Mouse (Mus musculus) midbrain, embryonic 16.5 days (tissue): ENCODE data around the gene Lhfpl3. TPM values are rescaled to one million over a fixed set of nuclear protein-coding genes. Genes with fewer than 3 reads are reported as not detected.

ENCODE experiments used
- ATAC-seq: fragments of 200-750 bp; cut with Nextera tagmentation; 2 replicates; pipeline ENCODE4 v1.8.0; 2017; ENCODE audit warnings: moderate TSS enrichment
- H3K27ac ChIP-seq: fragments of 300-500 bp; sonication (generic); 2 replicates; pipeline ENCODE4 v1.5.1; 2014; ENCODE audit warnings: mild to moderate bottlenecking, low read length, mixed read lengths
- H3K27me3 ChIP-seq: fragments of 300-500 bp; sonication (generic); 2 replicates; pipeline ENCODE4 v1.6.1; 2014; ENCODE audit warnings: low read depth, low read length, mixed read lengths; ENCODE audit not compliant: control insufficient read depth, insufficient read depth
- H3K36me3 ChIP-seq: fragments of 300-500 bp; sonication (generic); 2 replicates; pipeline ENCODE4 v1.6.1; 2014; ENCODE audit warnings: mild to moderate bottlenecking, low read length, moderate library complexity, mixed read lengths; ENCODE audit not compliant: control insufficient read depth, insufficient read depth
- H3K4me1 ChIP-seq: fragments of 300-500 bp; sonication (generic); 2 replicates; pipeline ENCODE4 v1.6.1; 2014; ENCODE audit warnings: mild to moderate bottlenecking, low read length, mixed read lengths; ENCODE audit not compliant: control insufficient read depth, insufficient read depth
- H3K4me2 ChIP-seq: fragments of 300-500 bp; sonication (generic); 2 replicates; pipeline ENCODE4 v1.6.1; 2014; ENCODE audit warnings: mild to moderate bottlenecking, low read length, mixed read lengths
- H3K4me3 ChIP-seq: fragments of 300-500 bp; sonication (generic); 2 replicates; pipeline ENCODE4 v1.5.1; 2014; ENCODE audit warnings: low read depth, mild to moderate bottlenecking, low read length, moderate library complexity, mixed read lengths
- H3K9ac ChIP-seq: fragments of 300-500 bp; sonication (generic); 2 replicates; pipeline ENCODE4 v1.6.1; 2014; ENCODE audit warnings: low read depth, low read length, mixed read lengths
- H3K9me3 ChIP-seq: fragments of 300-500 bp; sonication (generic); replicated peaks from 2 replicates; pipeline ENCODE4 v1.6.1; 2014; ENCODE audit warnings: mild to moderate bottlenecking, low read length, mixed read lengths; ENCODE audit not compliant: control insufficient read depth, poor library complexity, severe bottlenecking
- WGBS: fragments of 180-500 bp; shearing (Covaris S2); extraction: QIAGEN DNeasy Blood & Tissue Kit; methylation state at CpG from one replicate; pipeline ENCODE4 v1.1.7; 2014; 5-methylcytosine and 5-hydroxymethylcytosine counted together
- microRNA-seq: library from miRNA; unstranded; fragments of <30 nt; microRNA quantifications from one replicate; pipeline ENCODE4, GENCODE M21; 2017
- polyA plus RNA-seq: library from polyadenylated mRNA; unstranded; fragments of >200 nt; fragmentation: Nextera tagmentation; extraction: Ambion mirVana; gene quantifications from 2 replicates; pipeline ENCODE4 v1.2.1, GENCODE M21; 2015

Lhfpl3 gene
- polyA plus RNA-seq, 1 experiment from 2014 or later = 33.6 TPM

GRCm38 (mm10) chr5:23251462-23252224 lies 505.8 kb downstream of the Lhfpl3 start:
- Histone ChIP-seq H3K9me3 (no peaks in the 10 kb centered on the region), H3K27ac (no peak overlapping the region), H3K4me2 (0 out of 2 replicates have a peak overlapping the region, but pooled peaks have one; percentile 26), H3K9ac (no peak overlapping the region), H3K4me3 (no peak overlapping the region), H3K27me3 (no peaks in the 10 kb centered on the region), H3K36me3 (no peaks in the 10 kb centered on the region), H3K4me1 (peaks cover 4% of the 10 kb centered on the region; the same call in 1 of the 2 replicates)
- 44% methylated on average over 12 of the region's 12 CpGs for WGBS
- peak; percentile 23; the same call in 1 of the 2 replicates for ATAC-seq

GRCm38 (mm10) chr5:23255816-23256418 lies 510.1 kb downstream of the Lhfpl3 start:
- Histone ChIP-seq H3K4me1 (peaks cover 4% of the 10 kb centered on the region; the same call in 1 of the 2 replicates), H3K27me3 (no peaks in the 10 kb centered on the region), H3K36me3 (no peaks in the 10 kb centered on the region), H3K27ac (no peak overlapping the region), H3K9ac (no peak overlapping the region), H3K4me2 (no peak overlapping the region), H3K9me3 (no peaks in the 10 kb centered on the region), H3K4me3 (no peak overlapping the region)
- 61% methylated on average over 3 of the region's 3 CpGs for WGBS
- ATAC-seq = no peak

- no peaks in the 10 kb centered on the region for H3K27me3 ChIP-seq
- ATAC-seq = no peak
- no peaks in the 10 kb centered on the region for H3K4me1 ChIP-seq
- 84% methylated on average over 3 of the region's 3 CpGs for WGBS
- H3K9me3 ChIP-seq = no peaks in the 10 kb centered on the region
- no peak overlapping the region for H3K4me2 ChIP-seq
- no peak overlapping the region for H3K4me3 ChIP-seq
- H3K36me3 ChIP-seq = no peaks in the 10 kb centered on the region
- no peak overlapping the region for H3K9ac ChIP-seq
- H3K27ac ChIP-seq = no peak overlapping the region
Observed at GRCm38 (mm10) chr5:23273309-23273708, 527.5 kb downstream of the Lhfpl3 start.

GRCm38 (mm10) chr5:23279364-23279763 lies 533.5 kb downstream of the Lhfpl3 start:
- Histone ChIP-seq H3K4me2 (no peak overlapping the region), H3K27ac (no peak overlapping the region), H3K4me3 (no peak overlapping the region), H3K9ac (no peak overlapping the region), H3K36me3 (no peaks in the 10 kb centered on the region), H3K27me3 (no peaks in the 10 kb centered on the region), H3K9me3 (no peaks in the 10 kb centered on the region), H3K4me1 (no peaks in the 10 kb centered on the region)
- no peak for ATAC-seq
- 94% methylated on average over 7 of the region's 7 CpGs for WGBS

GRCm38 (mm10) chr5:23284884-23285283 lies 539.0 kb downstream of the Lhfpl3 start:
- Histone ChIP-seq H3K27ac (no peak overlapping the region), H3K4me2 (no peak overlapping the region), H3K4me3 (no peak overlapping the region), H3K9me3 (no peaks in the 10 kb centered on the region), H3K9ac (no peak overlapping the region), H3K27me3 (no peaks in the 10 kb centered on the region), H3K4me1 (no peaks in the 10 kb centered on the region), H3K36me3 (no peaks in the 10 kb centered on the region)
- WGBS = 27% methylated on average over 3 of the region's 3 CpGs
- no peak for ATAC-seq

GRCm38 (mm10) chr5:23289149-23289548 lies 543.3 kb downstream of the Lhfpl3 start:
- Histone ChIP-seq H3K9ac (no peak overlapping the region), H3K36me3 (no peaks in the 10 kb centered on the region), H3K27me3 (no peaks in the 10 kb centered on the region), H3K4me1 (no peaks in the 10 kb centered on the region), H3K9me3 (no peaks in the 10 kb centered on the region), H3K4me2 (no peak overlapping the region), H3K27ac (no peak overlapping the region), H3K4me3 (no peak overlapping the region)
- no peak for ATAC-seq

Small RNA genes within 50 kb of the gene (microRNA-seq; reads per million reads assigned to microRNA genes)
- not detected for gene Gm28022
- gene Gm44363 = not detected

Other genes with a start within 250 kb of the Lhfpl3 start
- gene Orc5, start 195.6 kb upstream of the Lhfpl3 start, polyA plus RNA-seq = 34.2 and 39.3 TPM in 2 replicates